Mouse (Mus musculus): ENCODE data around the gene Grin2a. TPM values are rescaled to one million over a fixed set of nuclear protein-coding genes. Genes with fewer than 3 reads are reported as not detected.

Grin2a gene
- polyA plus RNA-seq, 1 experiment, result not detected

GRCm38 (mm10) chr16:9865039-9865438, 130.3 kb downstream of the Grin2a start:
- Histone ChIP-seq H3K4me3 (ENCODE audit: insufficient read depth, low read depth, low read length) (no peak overlapping the region), H3K27ac (replicated peaks; ENCODE audit: low read depth, low read length) (no peak overlapping the region), H3K4me1 (ENCODE audit: control insufficient read depth, insufficient read depth, insufficient read length, low read length) (no peaks in the 10 kb centered on the region)

DNA sequence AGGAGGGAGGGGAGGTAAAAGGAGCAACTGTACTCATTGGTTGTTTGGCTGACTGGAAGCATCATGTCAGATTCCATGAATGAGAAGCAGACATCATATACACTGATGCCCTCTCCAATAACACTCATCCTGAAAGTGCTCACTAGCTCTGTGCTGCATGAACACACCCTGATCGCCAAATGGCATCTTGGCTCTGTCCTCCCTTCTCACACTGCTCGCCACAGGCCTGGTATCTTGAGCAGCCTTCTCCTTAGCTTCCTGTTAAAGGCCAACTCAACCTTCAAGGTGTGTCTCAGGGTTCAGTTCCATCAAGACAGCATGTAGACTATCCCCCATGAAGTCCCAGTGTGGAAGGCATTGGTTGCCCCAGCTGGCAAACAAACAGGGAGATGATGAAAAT, 137.6 kb downstream of the Grin2a start:
- no peak overlapping the region for H3K27ac ChIP-seq (replicated peaks; ENCODE audit: low read depth, low read length)
- no peak overlapping the region for H3K4me3 ChIP-seq (ENCODE audit: insufficient read depth, low read depth, low read length)
- no peaks in the 10 kb centered on the region for H3K4me1 ChIP-seq (ENCODE audit: control insufficient read depth, insufficient read depth, insufficient read length, low read length)

DNA sequence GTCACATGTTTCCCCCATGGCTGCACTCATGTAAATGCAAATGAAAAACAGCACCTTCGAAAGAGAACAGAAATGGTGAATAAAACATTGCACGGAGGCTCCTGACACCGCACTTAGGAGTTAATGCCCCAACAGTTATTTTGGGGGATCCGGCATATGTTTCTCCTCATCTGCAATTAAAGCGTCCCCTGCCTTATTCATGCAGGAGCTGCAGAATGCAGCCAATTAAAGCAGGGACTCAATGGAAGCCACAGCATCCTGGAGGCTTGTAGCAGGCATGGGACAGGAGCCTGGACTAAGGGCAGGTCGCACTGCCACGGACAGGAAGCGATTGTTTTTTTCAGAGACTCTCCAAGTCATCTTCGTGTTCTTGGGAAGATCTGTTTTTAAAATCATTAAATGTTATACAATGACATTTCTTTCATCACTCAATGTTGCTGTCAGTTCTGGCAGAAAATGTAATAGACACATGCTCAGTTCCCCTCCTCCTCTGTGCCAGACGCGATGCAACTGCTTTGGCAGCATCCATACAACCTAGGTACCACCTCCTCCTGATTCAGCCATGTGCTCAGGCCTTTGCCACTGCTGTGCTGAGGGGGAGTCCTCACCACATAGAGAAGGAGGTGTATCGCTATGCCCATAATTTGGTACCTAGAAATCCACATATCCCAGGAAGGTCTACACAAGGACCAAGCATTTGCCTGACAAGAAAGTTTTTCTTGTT, 143.9 kb downstream of the Grin2a start:
- no peaks in the 10 kb centered on the region for H3K4me1 ChIP-seq (ENCODE audit: control insufficient read depth, insufficient read depth, insufficient read length, low read length)
- H3K27ac ChIP-seq (replicated peaks; ENCODE audit: low read depth, low read length), result no peak overlapping the region
- H3K4me3 ChIP-seq (ENCODE audit: insufficient read depth, low read depth, low read length), result no peak overlapping the region

- Histone ChIP-seq H3K27ac (replicated peaks; ENCODE audit: low read depth, low read length) (no peak overlapping the region), H3K4me3 (ENCODE audit: insufficient read depth, low read depth, low read length) (no peak overlapping the region), H3K4me1 (ENCODE audit: control insufficient read depth, insufficient read depth, insufficient read length, low read length) (no peaks in the 10 kb centered on the region)
These were observed 153.9 kb downstream of the Grin2a start for GRCm38 (mm10) chr16:9841496-9841895.

DNA sequence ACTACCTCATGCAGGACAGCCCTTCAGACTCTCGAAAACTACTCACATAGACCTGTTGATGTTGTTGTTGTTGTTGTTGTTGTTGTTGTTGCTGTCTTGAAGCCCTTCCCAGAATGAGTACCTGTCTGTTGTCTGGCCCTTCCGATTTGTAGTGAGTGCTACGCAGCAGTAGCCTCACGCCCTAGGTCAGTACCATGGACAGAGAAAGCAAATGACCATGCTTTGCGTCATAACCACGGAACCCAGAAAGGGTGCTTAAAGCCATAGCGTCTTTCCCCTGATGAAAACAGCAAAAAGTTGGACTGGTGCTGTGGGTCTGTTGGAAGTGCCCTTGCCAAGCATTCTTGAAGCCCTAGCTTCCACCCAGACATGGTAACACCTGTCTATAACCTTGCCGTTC, 158.8 kb downstream of the Grin2a start:
- no peaks in the 10 kb centered on the region for H3K4me1 ChIP-seq (ENCODE audit: control insufficient read depth, insufficient read depth, insufficient read length, low read length)
- no peak overlapping the region for H3K4me3 ChIP-seq (ENCODE audit: insufficient read depth, low read depth, low read length)
- H3K27ac ChIP-seq (replicated peaks; ENCODE audit: low read depth, low read length), result no peak overlapping the region

GRCm38 (mm10) chr16:9834236-9834635, 161.1 kb downstream of the Grin2a start:
- Histone ChIP-seq H3K27ac (replicated peaks; ENCODE audit: low read depth, low read length) (no peak overlapping the region), H3K4me3 (ENCODE audit: insufficient read depth, low read depth, low read length) (no peak overlapping the region), H3K4me1 (ENCODE audit: control insufficient read depth, insufficient read depth, insufficient read length, low read length) (no peaks in the 10 kb centered on the region)

DNA sequence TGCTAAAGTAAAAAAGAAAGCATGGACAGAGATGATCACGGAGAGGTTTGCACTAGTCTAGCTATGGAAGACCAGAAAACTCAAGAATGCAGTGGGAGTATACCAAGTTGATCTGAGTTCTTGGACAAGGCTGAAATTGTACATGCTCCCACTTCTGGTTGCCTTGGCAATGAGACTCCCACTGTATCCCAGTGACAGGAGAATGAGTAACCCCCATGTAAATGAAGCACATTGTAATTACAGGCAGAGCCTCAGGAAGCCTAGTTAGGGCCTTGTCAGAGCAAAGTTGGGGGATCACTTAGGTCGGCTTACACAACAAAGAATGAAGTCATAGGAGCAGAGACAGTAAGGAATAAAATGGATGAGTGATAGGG, 170.3 kb downstream of the Grin2a start:
- Histone ChIP-seq H3K4me3 (ENCODE audit: insufficient read depth, low read depth, low read length) (no peak overlapping the region), H3K4me1 (ENCODE audit: control insufficient read depth, insufficient read depth, insufficient read length, low read length) (no peaks in the 10 kb centered on the region), H3K27ac (replicated peaks; ENCODE audit: low read depth, low read length) (no peak overlapping the region)

DNA sequence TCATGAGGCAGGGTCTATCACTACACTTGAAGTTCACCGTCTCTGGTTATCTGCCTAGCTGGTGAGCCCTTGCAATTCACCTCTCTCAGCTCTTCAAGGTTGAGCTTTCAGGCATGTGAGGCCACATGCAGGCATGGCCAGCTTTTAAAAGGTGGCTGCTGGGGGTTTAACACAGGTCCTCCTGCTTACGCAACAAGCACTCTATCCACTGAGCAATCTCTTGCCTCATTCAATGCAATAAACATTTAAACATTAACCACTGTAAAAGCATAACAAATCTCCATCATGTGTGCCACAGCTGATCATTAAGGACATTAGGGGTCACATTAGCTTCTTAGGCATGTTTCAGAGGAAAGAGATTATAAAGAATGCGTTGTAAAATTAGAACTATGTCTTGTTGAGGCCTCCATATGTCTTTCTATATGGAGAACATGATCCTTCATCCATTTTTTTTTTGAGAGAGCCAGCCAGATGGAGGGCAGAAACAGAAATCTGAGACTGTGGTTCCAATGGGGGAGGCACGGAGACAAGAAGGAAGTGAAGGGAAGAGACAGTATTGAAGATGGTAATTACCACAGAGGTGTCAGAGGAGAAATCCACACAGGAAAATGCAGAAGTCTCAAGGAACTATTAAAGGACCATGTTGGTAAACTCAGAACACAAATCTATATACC, 170.8 kb downstream of the Grin2a start:
- Histone ChIP-seq H3K4me3 (ENCODE audit: insufficient read depth, low read depth, low read length) (no peak overlapping the region), H3K27ac (replicated peaks; ENCODE audit: low read depth, low read length) (no peak overlapping the region), H3K4me1 (ENCODE audit: control insufficient read depth, insufficient read depth, insufficient read length, low read length) (no peaks in the 10 kb centered on the region)

DNA sequence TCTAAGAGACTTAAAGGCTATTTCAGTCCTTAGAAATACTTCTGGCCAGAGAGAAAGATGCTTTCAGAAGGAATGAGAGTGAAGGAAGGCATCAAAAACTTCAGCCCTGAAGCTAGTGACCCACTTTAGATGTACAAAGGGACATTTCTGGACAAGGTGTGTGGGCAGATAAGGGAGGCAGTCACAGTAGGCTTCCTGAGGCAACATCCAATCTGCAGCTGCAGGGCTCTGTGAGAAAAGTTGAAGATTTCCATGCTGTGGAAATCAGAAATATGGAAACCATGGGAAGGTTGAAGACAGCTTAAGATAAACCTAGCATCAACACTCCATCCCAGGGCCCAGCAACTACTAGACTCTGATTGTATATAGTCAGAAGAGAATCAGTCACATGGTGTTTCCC, 171.7 kb downstream of the Grin2a start:
- H3K4me1 ChIP-seq (ENCODE audit: control insufficient read depth, insufficient read depth, insufficient read length, low read length), result no peaks in the 10 kb centered on the region
- H3K4me3 ChIP-seq (ENCODE audit: insufficient read depth, low read depth, low read length), result no peak overlapping the region
- H3K27ac ChIP-seq (replicated peaks; ENCODE audit: low read depth, low read length), result no peak overlapping the region

DNA sequence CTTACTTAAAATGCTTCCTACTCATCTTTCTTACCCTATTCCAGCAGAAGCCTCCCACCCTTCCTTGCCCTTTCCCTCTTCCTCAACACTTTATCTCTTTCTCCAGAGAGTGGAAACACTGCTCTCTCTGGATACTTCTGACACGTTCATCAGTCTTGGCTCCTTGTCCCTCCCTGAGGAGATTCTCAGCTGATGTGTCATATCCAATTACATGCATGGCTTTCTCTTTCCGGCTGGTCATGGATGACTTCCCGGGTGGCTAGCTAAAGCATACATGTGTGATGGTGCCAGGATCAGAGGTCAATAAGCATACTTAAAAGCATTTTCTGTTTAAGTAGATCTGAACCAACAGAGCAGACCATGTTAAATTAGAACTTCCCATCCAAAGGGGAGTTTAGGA, 175.9 kb downstream of the Grin2a start:
- H3K27ac ChIP-seq (replicated peaks; ENCODE audit: low read depth, low read length), result no peak overlapping the region
- no peaks in the 10 kb centered on the region for H3K4me1 ChIP-seq (ENCODE audit: control insufficient read depth, insufficient read depth, insufficient read length, low read length)
- H3K4me3 ChIP-seq (ENCODE audit: insufficient read depth, low read depth, low read length), result no peak overlapping the region

- H3K4me1 ChIP-seq (ENCODE audit: control insufficient read depth, insufficient read depth, insufficient read length, low read length), result no peaks in the 10 kb centered on the region
- H3K4me3 ChIP-seq (ENCODE audit: insufficient read depth, low read depth, low read length), result no peak overlapping the region
- H3K27ac ChIP-seq (replicated peaks; ENCODE audit: low read depth, low read length), result no peak overlapping the region
These were observed 194.0 kb downstream of the Grin2a start for GRCm38 (mm10) chr16:9801338-9801737.

DNA sequence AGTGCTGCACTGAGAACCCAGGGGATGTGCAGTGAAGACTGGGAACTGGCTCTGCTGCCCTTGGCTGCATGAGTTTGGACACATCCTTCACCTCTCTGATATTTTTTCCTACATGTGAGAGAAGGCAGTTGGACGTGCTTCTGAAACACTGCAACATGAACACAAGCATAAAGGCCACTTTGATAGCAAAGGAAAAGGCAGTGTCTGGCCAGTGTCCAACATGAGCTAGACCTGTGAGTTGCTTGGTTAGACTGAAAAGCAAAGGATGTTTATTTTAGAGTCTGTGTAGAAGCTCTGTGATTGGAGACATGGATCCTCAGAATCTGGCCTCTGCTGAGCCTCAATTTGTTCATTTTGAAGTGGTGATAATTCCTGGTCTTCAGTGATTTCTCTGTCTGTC, 195.1 kb downstream of the Grin2a start:
- no peak overlapping the region for H3K27ac ChIP-seq (replicated peaks; ENCODE audit: low read depth, low read length)
- no peak overlapping the region for H3K4me3 ChIP-seq (ENCODE audit: insufficient read depth, low read depth, low read length)
- no peaks in the 10 kb centered on the region for H3K4me1 ChIP-seq (ENCODE audit: control insufficient read depth, insufficient read depth, insufficient read length, low read length)

- Histone ChIP-seq H3K27ac (replicated peaks; ENCODE audit: low read depth, low read length) (no peak overlapping the region), H3K4me3 (ENCODE audit: insufficient read depth, low read depth, low read length) (no peak overlapping the region), H3K4me1 (ENCODE audit: control insufficient read depth, insufficient read depth, insufficient read length, low read length) (no peaks in the 10 kb centered on the region)
These were observed 202.4 kb downstream of the Grin2a start for GRCm38 (mm10) chr16:9792976-9793375.

GRCm38 (mm10) chr16:9786261-9786660, 209.1 kb downstream of the Grin2a start:
- Histone ChIP-seq H3K27ac (replicated peaks; ENCODE audit: low read depth, low read length) (no peak overlapping the region), H3K4me1 (ENCODE audit: control insufficient read depth, insufficient read depth, insufficient read length, low read length) (no peaks in the 10 kb centered on the region), H3K4me3 (ENCODE audit: insufficient read depth, low read depth, low read length) (no peak overlapping the region)

DNA sequence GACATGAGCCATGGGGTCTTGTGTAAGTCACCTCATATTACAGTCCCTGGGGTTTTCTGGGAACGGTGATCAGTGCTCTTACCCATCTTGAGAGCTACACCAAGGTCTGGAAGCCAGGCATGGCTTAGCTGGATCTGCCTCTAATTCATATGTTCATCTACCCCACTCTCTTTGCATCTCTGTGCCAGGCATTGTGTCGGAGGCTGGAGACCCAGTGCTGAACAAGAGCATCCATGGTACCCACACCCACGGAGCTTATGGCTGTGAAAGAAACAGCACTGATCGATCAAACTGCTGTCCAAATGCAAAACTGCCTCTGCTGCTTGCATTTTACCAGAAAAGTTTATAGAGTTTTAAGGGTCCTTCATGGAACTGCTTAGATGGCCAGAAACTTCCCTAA, 209.5 kb downstream of the Grin2a start:
- Histone ChIP-seq H3K4me1 (ENCODE audit: control insufficient read depth, insufficient read depth, insufficient read length, low read length) (no peaks in the 10 kb centered on the region), H3K4me3 (ENCODE audit: insufficient read depth, low read depth, low read length) (no peak overlapping the region), H3K27ac (replicated peaks; ENCODE audit: low read depth, low read length) (no peak overlapping the region)

GRCm38 (mm10) chr16:9768981-9769380, 226.4 kb downstream of the Grin2a start:
- Histone ChIP-seq H3K4me1 (ENCODE audit: control insufficient read depth, insufficient read depth, insufficient read length, low read length) (no peaks in the 10 kb centered on the region), H3K4me3 (ENCODE audit: insufficient read depth, low read depth, low read length) (no peak overlapping the region)

More at GRCm38 (mm10) chr16:9768981-9769380, 226.4 kb downstream of the Grin2a start:
- H3K27ac ChIP-seq (replicated peaks; ENCODE audit: low read depth, low read length), result no peak overlapping the region

All from brown adipose tissue, adult 24 weeks (tissue).